Comparison of ENCODE assay signal across 28 mouse cellular contexts in the genomic region with DNA sequence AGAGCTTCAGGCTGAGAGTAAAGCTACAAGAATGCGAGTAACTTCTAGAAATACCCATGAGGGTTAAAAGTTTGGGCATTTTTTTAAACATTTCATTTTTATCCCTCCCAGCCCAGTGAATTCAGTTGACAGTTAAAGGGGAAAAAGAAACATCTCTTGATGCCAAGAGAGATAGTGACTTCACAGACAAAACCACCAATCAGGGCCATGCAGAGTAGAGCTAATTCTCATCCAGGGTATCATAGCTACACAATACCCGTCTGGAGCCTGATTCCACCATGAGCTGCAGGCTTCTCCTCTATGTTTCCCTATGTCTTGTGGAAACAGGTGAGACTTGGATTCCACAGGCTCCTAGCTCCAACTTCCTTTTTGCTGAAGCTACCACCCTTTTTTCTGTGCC. TPM values are rescaled to one million over a fixed set of nuclear protein-coding genes. Genes with fewer than 3 reads are reported as not detected.
A peak's percentile ranks its signal among the peaks of the same experiment; 100 is the strongest.
DNase-seq lines count a peak whose midpoint lies in the region; ATAC-seq and TF ChIP-seq lines count a peak whose summit lies in the region.
"Had no signal": no experiment of that assay in that cellular context is flagged by ENCODE, and none has a peak within 500 bp of the region (broad histone marks: within the 10 kb centered on the region; RNA-seq: fewer than 3 reads in every experiment).

No protein-coding gene starts in this region.

- peak; percentile 47 for ATAC-seq in activated CD4-positive, CD25-positive, alpha-beta regulatory T cell, adult 4 months
- ATAC-seq in megakaryocyte, adult 5-6 weeks (ENCODE audit: poor library complexity, severe bottlenecking), result peak; percentile 33
- no peak for ATAC-seq in midbrain, postnatal 0 days (ENCODE audit: low FRiP score)
- ATAC-seq: forebrain, embryonic 15.5 days; hindbrain, embryonic 16.5 days; Patski had no signal

- H3K4me1 ChIP-seq in cerebellum, adult 2 months (ENCODE audit: control insufficient read depth, insufficient read depth, low read length), result no peaks in the 10 kb centered on the region
- no peaks in the 10 kb centered on the region for H3K4me1 ChIP-seq in midbrain, postnatal 0 days (ENCODE audit: insufficient read depth, low read length)
- H3K4me1 ChIP-seq: embryonic facial prominence, embryonic 15.5 days; forebrain, embryonic 15.5 days; heart, embryonic 10.5 days; hindbrain, embryonic 10.5 days had no signal

- WGBS in cerebellum, adult 2 months, result 77% methylated on average over 2 of the region's 2 CpGs
- WGBS in midbrain, postnatal 0 days, result 87% methylated on average over 2 of the region's 2 CpGs

- H3K9me3 ChIP-seq in midbrain, postnatal 0 days (ENCODE audit: low read length), result no peaks in the 10 kb centered on the region
- H3K9me3 ChIP-seq: embryonic facial prominence, embryonic 15.5 days; forebrain, embryonic 15.5 days; heart, embryonic 10.5 days; heart, embryonic 15.5 days; hindbrain, embryonic 10.5 days had no signal

- no peak for TF ChIP-seq CTCF in cerebellum, adult 2 months (IDR thresholded peaks at IDR 0.05; ENCODE audit: borderline replicate concordance, insufficient read depth, low read depth, low read length)
- no peak for TF ChIP-seq CTCF in midbrain, postnatal 0 days (IDR thresholded peaks at IDR 0.05)

- H3K4me2 ChIP-seq in midbrain, postnatal 0 days (ENCODE audit: low read depth, low read length, poor library complexity, severe bottlenecking), result no peak overlapping the region
- H3K4me2 ChIP-seq: embryonic facial prominence, embryonic 15.5 days; forebrain, embryonic 15.5 days; heart, embryonic 15.5 days had no signal

- no peak overlapping the region for H3K27ac ChIP-seq in cerebellum, adult 2 months (ENCODE audit: insufficient read depth, low read length)
- H3K27ac ChIP-seq in midbrain, postnatal 0 days (ENCODE audit: low read depth, low read length), result no peak overlapping the region
- H3K27ac ChIP-seq: embryonic facial prominence, embryonic 15.5 days; forebrain, embryonic 15.5 days; heart, embryonic 10.5 days; heart, embryonic 15.5 days; hindbrain, embryonic 10.5 days had no signal

- H3K27me3 ChIP-seq in cerebellum, adult 2 months (ENCODE audit: control insufficient read depth, insufficient read depth, low read length), result no peaks in the 10 kb centered on the region
- H3K27me3 ChIP-seq in midbrain, postnatal 0 days (ENCODE audit: insufficient read depth, low read length), result no peaks in the 10 kb centered on the region
- H3K27me3 ChIP-seq: CH12.LX; embryonic facial prominence, embryonic 15.5 days; forebrain, embryonic 15.5 days; heart, embryonic 15.5 days had no signal

- peak; percentile 31 for DNase-seq in thymus, postnatal 0 days (ENCODE audit: low spot score)
- DNase-seq in thymus, postnatal 25 days, result no peak
- DNase-seq in CD4-positive, CD25-positive, alpha-beta regulatory T cell, adult 2 months (ENCODE audit: low read depth, low spot score), result peak; percentile 40
- DNase-seq in urinary bladder, adult 18-20 months (ENCODE audit: low spot score in 2 of 2), result no peak
- no peak for DNase-seq in cerebellum, adult 2 months
- DNase-seq in midbrain, postnatal 0 days (ENCODE audit: low spot score), result no peak
- DNase-seq: adrenal gland, adult 2 months; adrenal gland, postnatal 25 days; cerebellum, adult 18-20 months; cerebellum, postnatal 10 days; embryo, embryonic 11 days; gastrocnemius, postnatal 36 days; heart, adult 11 months had no signal

- H3K36me3 ChIP-seq in midbrain, postnatal 0 days (ENCODE audit: insufficient read depth, low read length), result no peaks in the 10 kb centered on the region
- H3K36me3 ChIP-seq: embryonic facial prominence, embryonic 15.5 days; forebrain, embryonic 15.5 days; heart, embryonic 10.5 days; heart, embryonic 15.5 days; hindbrain, embryonic 10.5 days had no signal

- H3K4me3 ChIP-seq in cerebellum, adult 2 months (replicated peaks; ENCODE audit: insufficient read depth, low read depth, low read length), result no peak overlapping the region
- no peak overlapping the region for H3K4me3 ChIP-seq in midbrain, postnatal 0 days (ENCODE audit: low read depth, low read length)
- H3K4me3 ChIP-seq: embryonic facial prominence, embryonic 15.5 days; erythroblast, embryonic 14.5 days; forebrain, embryonic 15.5 days; heart, embryonic 10.5 days; heart, embryonic 15.5 days; hindbrain, embryonic 10.5 days had no signal

- H3K9ac ChIP-seq in midbrain, postnatal 0 days (replicated peaks; ENCODE audit: low read length, poor library complexity, severe bottlenecking), result no peak overlapping the region
- H3K9ac ChIP-seq: embryonic facial prominence, embryonic 15.5 days; forebrain, embryonic 15.5 days; heart, embryonic 15.5 days had no signal

- no peak for TF ChIP-seq POLR2A in cerebellum, adult 2 months (IDR thresholded peaks at IDR 0.05; ENCODE audit: borderline replicate concordance, insufficient read depth, low read length)

RNA-seq across cellular contexts. Expression of a gene that starts 26.8 kb away (rescaled TPM):
- polyA plus RNA-seq in thymus, postnatal 0 days (2015; fragmentation: Nextera tagmentation; extraction: Ambion mirVana), result 0.17 and 0.20 TPM in 2 replicates
- polyA plus RNA-seq in activated CD4-positive, CD25-positive, alpha-beta regulatory T cell, adult 4 months (2017; shearing (Covaris generic)), result under 1 TPM in 1 of 2 experiments, not detected in 1; 0.29 TPM
- not detected in 2 replicates for total RNA-seq in megakaryocyte, adult 5-6 weeks (2015)
- not detected in 2 replicates for total RNA-seq in megakaryocyte, adult 5-6 weeks (2017)
- 0.05 TPM in 1 of 2 replicates, not detected in the other for polyA plus RNA-seq in cerebellum, adult 2 months (2012; rRNA removed)
- not detected in 2 replicates for total RNA-seq in midbrain, postnatal 0 days (2014; rRNA removed)
- not detected in 2 replicates for polyA plus RNA-seq in midbrain, postnatal 0 days (2015; fragmentation: Nextera tagmentation; extraction: Ambion mirVana)
- total RNA-seq: adrenal gland, adult 2 months; adrenal gland, postnatal 25 days; CH12.LX; gastrocnemius, adult 8-10 months; gastrocnemius, postnatal 36 days; heart, postnatal 25 days had no signal
- polyA plus RNA-seq: embryonic facial prominence, embryonic 11.5 days; embryonic facial prominence, embryonic 15.5 days; erythroblast, embryonic 14.5 days; forebrain, embryonic 11.5 days; forebrain, embryonic 15.5 days; heart, embryonic 10.5 days; heart, embryonic 15.5 days; hindbrain, embryonic 10.5 days; hindbrain, embryonic 16.5 days had no signal

Comparison
In these comparisons a context has a peak if more than half of its experiments do, and no peak if none do; other contexts are left out.
1. DNase-seq: peak in thymus, postnatal 0 days (single experiment) and CD4-positive, CD25-positive, alpha-beta regulatory T cell, adult 2 months (single experiment); none in thymus, postnatal 25 days (single experiment), urinary bladder, adult 18-20 months (0 of 2), cerebellum, adult 2 months (0 of 2) and midbrain, postnatal 0 days (single experiment).